ENCODE assay signal across 8 mouse cellular contexts in the genomic region with DNA sequence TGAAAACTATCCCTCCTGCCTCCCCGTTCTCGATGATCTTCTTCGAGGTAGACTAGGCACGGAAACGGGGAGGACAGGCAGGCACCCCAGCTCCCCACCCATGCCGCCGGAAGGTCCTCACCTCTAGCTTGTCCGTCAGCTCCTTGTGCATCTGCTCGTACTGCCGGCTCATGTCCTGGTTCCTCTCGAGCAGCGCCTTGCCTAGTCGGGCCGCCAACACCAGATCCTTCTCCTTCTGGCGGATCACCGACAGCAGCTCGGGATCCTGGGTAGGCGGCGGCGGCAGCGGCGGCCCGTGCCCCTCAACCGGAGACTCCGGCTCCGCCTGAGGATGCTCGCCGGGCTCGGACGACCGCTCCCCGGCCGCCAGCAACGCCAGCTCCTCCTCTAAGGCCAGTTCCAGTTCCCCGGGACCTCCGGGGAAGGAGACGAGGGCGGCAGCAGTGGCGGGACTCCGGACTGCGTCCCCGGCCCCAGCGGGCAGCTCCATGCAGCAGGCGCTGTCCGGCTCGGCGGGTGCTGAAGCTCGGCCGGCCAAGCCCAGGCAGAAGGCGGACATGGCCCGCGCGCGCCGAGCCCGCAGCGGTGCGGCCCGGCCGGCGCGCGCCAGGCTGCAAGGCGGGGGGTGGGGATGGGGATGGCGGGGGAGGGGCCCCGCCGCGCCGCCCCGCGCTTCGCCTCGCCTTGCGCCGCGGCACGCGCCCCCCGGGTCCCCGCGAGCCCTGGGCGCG. TPM values are rescaled to one million over a fixed set of nuclear protein-coding genes. Genes with fewer than 3 reads are reported as not detected.
DNase-seq lines count a peak whose midpoint lies in the region; ATAC-seq and TF ChIP-seq lines count a peak whose summit lies in the region.

A gene (minus strand): TSS at position 621 of the 731 bp plus-strand sequence.

- no peak for TF ChIP-seq CTCF in CH12.LX (conservative IDR thresholded peaks at IDR 0.05 in 1 of 2, IDR thresholded peaks at IDR 0.05 in 1 of 2; ENCODE audit: low read depth in 2 of 2, low read length in 2 of 2)

- TF ChIP-seq POLR2A in CH12.LX (IDR thresholded peaks at IDR 0.05; ENCODE audit: low read depth, low read length) = no peak

- TF ChIP-seq EP300 in CH12.LX (IDR thresholded peaks at IDR 0.05; ENCODE audit: low read length) = no peak

- H3K4me1 ChIP-seq in CH12.LX (ENCODE audit: control insufficient read depth in 1 of 2, insufficient read depth in 2 of 2) = peaks cover 5 to 6% of the 10 kb centered on the region in 2 experiments; a peak in 3 of 4 replicates
- peaks cover 20% of the 10 kb centered on the region for H3K4me1 ChIP-seq in forebrain, embryonic 12.5 days
- H3K4me1 ChIP-seq in heart, embryonic 15.5 days (replicated peaks) = peaks cover 23% of the 10 kb centered on the region
- peaks cover 13% of the 10 kb centered on the region for H3K4me1 ChIP-seq in liver, embryonic 16.5 days (ENCODE audit: control insufficient read depth, low read depth, low read length)
- H3K4me1 ChIP-seq in neural tube, embryonic 13.5 days (replicated peaks) = peaks cover 24% of the 10 kb centered on the region

- DNase-seq in CH12.LX (ENCODE audit: extremely low read depth) = peak; percentile 14
- DNase-seq in c-Kit-positive CD71-negative TER-119-negative erythroid progenitor cells, embryonic 14.5 days (ENCODE audit: low read depth) = peak; percentile 56
- DNase-seq in kidney, postnatal 14 days = peak; percentile 93
- peak; percentile 95 for DNase-seq in testis, postnatal 10 days (ENCODE audit: low spot score)

- WGBS in forebrain, embryonic 12.5 days = under 1% methylated on average over 59 of the region's 83 CpGs
- WGBS in heart, embryonic 15.5 days = 1% methylated on average over 64 of the region's 83 CpGs
- WGBS in liver, embryonic 16.5 days (ENCODE audit: insufficient replicate concordance) = under 1% methylated on average over 83 of the region's 83 CpGs
- WGBS in neural tube, embryonic 13.5 days = under 1% methylated on average over 56 of the region's 83 CpGs

- peak; percentile 44 for ATAC-seq in forebrain, embryonic 12.5 days (ENCODE audit: low FRiP score)
- ATAC-seq in heart, embryonic 15.5 days (replicated peaks; ENCODE audit: insufficient number of reproducible peaks, insufficient read depth, low FRiP score, low read depth) = peak; percentile 76
- ATAC-seq in liver, embryonic 16.5 days (ENCODE audit: low read depth) = peak; percentile 57
- peak; percentile 25 for ATAC-seq in neural tube, embryonic 13.5 days (ENCODE audit: low read depth)

- no peaks in the 10 kb centered on the region for H3K36me3 ChIP-seq in CH12.LX (replicated peaks in 1 of 2; ENCODE audit: control insufficient read depth in 1 of 2, insufficient read depth in 1 of 2, low read length in 1 of 2)
- H3K36me3 ChIP-seq in forebrain, embryonic 12.5 days (replicated peaks) = no peaks in the 10 kb centered on the region
- H3K36me3 ChIP-seq in heart, embryonic 15.5 days = no peaks in the 10 kb centered on the region
- no peaks in the 10 kb centered on the region for H3K36me3 ChIP-seq in liver, embryonic 16.5 days (ENCODE audit: control insufficient read depth, insufficient read depth)
- no peaks in the 10 kb centered on the region for H3K36me3 ChIP-seq in neural tube, embryonic 13.5 days

- dilution Hi-C loops in CH12.LX (cut with MboI; ENCODE audit: extremely low pct_ligation_motif_present, extremely low pct_unique_long_range_greater_than_20kb, low sequenced_read_pairs) = no loop called here

- H3K27ac ChIP-seq in CH12.LX (ENCODE audit: insufficient read depth, low read depth) = no peak within 1 kb of the TSS
- peak within 1 kb of the TSS; percentile 92 for H3K27ac ChIP-seq in forebrain, embryonic 12.5 days
- H3K27ac ChIP-seq in heart, embryonic 15.5 days = no peak within 1 kb of the TSS
- no peak within 1 kb of the TSS for H3K27ac ChIP-seq in liver, embryonic 16.5 days (ENCODE audit: low read length)
- peak within 1 kb of the TSS; percentile 98 for H3K27ac ChIP-seq in neural tube, embryonic 13.5 days (replicated peaks)

- H3K27me3 ChIP-seq in CH12.LX (replicated peaks) = peaks cover 19% of the 10 kb centered on the region
- H3K27me3 ChIP-seq in forebrain, embryonic 12.5 days = peaks cover 19% of the 10 kb centered on the region
- peaks cover 38% of the 10 kb centered on the region for H3K27me3 ChIP-seq in heart, embryonic 15.5 days
- peaks cover 49% of the 10 kb centered on the region for H3K27me3 ChIP-seq in liver, embryonic 16.5 days (ENCODE audit: control insufficient read depth, insufficient read depth, low read depth, low read length)
- peaks cover 22% of the 10 kb centered on the region for H3K27me3 ChIP-seq in neural tube, embryonic 13.5 days

- in situ Hi-C loops in CH12.LX (cut with MboI; ENCODE audit: low pct_ligation_motif_present, low pct_unique_long_range_greater_than_20kb, low sequenced_read_pairs) = no loop called here

- H3K4me2 ChIP-seq in CH12.LX (ENCODE audit: insufficient read depth, low read depth, poor library complexity, severe bottlenecking) = peak within 1 kb of the TSS; percentile 76
- H3K4me2 ChIP-seq in forebrain, embryonic 12.5 days = peak within 1 kb of the TSS; percentile 97
- H3K4me2 ChIP-seq in heart, embryonic 15.5 days = peak within 1 kb of the TSS; percentile 100
- H3K4me2 ChIP-seq in liver, embryonic 16.5 days (ENCODE audit: low read depth, low read length) = peak within 1 kb of the TSS; percentile 85
- H3K4me2 ChIP-seq in neural tube, embryonic 13.5 days = peak within 1 kb of the TSS; percentile 71

- H3K79me2 ChIP-seq in CH12.LX (replicated peaks; ENCODE audit: control insufficient read depth, extremely low read depth, insufficient read depth, poor library complexity, severe bottlenecking) = no peaks in the 10 kb centered on the region

- peak within 1 kb of the TSS in 2 of 3 experiments; percentile 54 to 74 for H3K4me3 ChIP-seq in CH12.LX (replicated peaks in 1 of 3; ENCODE audit: low read depth in 2 of 3, low read length in 2 of 3, poor library complexity in 1 of 3)
- H3K4me3 ChIP-seq in forebrain, embryonic 12.5 days (replicated peaks) = peak within 1 kb of the TSS; percentile 77
- peak within 1 kb of the TSS; percentile 63 for H3K4me3 ChIP-seq in heart, embryonic 15.5 days
- H3K4me3 ChIP-seq in liver, embryonic 16.5 days (ENCODE audit: low read depth, low read length) = peak within 1 kb of the TSS; percentile 62
- H3K4me3 ChIP-seq in neural tube, embryonic 13.5 days = peak within 1 kb of the TSS; percentile 78

- peak within 1 kb of the TSS; percentile 20; the same call in 1 of the 2 replicates for H3K9ac ChIP-seq in CH12.LX (ENCODE audit: insufficient read depth, low read depth)
- H3K9ac ChIP-seq in forebrain, embryonic 12.5 days = peak within 1 kb of the TSS; percentile 72
- H3K9ac ChIP-seq in heart, embryonic 15.5 days = peak within 1 kb of the TSS; percentile 40
- H3K9ac ChIP-seq in liver, embryonic 16.5 days (ENCODE audit: low read depth, low read length) = no peak within 1 kb of the TSS
- peak within 1 kb of the TSS; percentile 90 for H3K9ac ChIP-seq in neural tube, embryonic 13.5 days

- H3K9me3 ChIP-seq in CH12.LX (replicated peaks; ENCODE audit: low read length) = peaks cover 3% of the 10 kb centered on the region
- H3K9me3 ChIP-seq in forebrain, embryonic 12.5 days = no peaks in the 10 kb centered on the region
- H3K9me3 ChIP-seq in heart, embryonic 15.5 days (replicated peaks) = no peaks in the 10 kb centered on the region
- H3K9me3 ChIP-seq in liver, embryonic 16.5 days (replicated peaks; ENCODE audit: control insufficient read depth, low read length) = 0 out of 2 replicates have a peak, but pooled peaks cover 2% of the 10 kb centered on the region
- H3K9me3 ChIP-seq in neural tube, embryonic 13.5 days = no peaks in the 10 kb centered on the region

- no peak for TF ChIP-seq RAD21 in CH12.LX (IDR thresholded peaks at IDR 0.05; ENCODE audit: low read depth, low read length)

TF ChIP-seq in CH12.LX, 34 proteins besides CTCF, POLR2A, EP300 and RAD21:
- TF ChIP-seq NELFE (IDR thresholded peaks at IDR 0.05; ENCODE audit: low read depth, low read length) (no peak), NRF1 (IDR thresholded peaks at IDR 0.05; ENCODE audit: low read depth, low read length) (no peak), USF1 (IDR thresholded peaks at IDR 0.05; ENCODE audit: low read depth, low read length) (no peak), MXI1 (IDR thresholded peaks at IDR 0.05; ENCODE audit: low read depth, low read length) (peak; percentile 95), CHD1 (IDR thresholded peaks at IDR 0.05; ENCODE audit: low read depth, low read length) (no peak), SIN3A (IDR thresholded peaks at IDR 0.05; ENCODE audit: low read length) (peak; percentile 91), USF2 (conservative IDR thresholded peaks at IDR 0.05; ENCODE audit: low read depth, low read length) (no peak), HCFC1 (IDR thresholded peaks at IDR 0.05; ENCODE audit: low read depth, low read length) (no peak), MYC (IDR thresholded peaks at IDR 0.05; ENCODE audit: low read depth, low read length) (no peak), CHD2 (IDR thresholded peaks at IDR 0.05; ENCODE audit: low read length) (no peak), GABPA (IDR thresholded peaks at IDR 0.05; ENCODE audit: insufficient replicate concordance, low read depth, low read length) (no peak), MAFK (IDR thresholded peaks at IDR 0.05; ENCODE audit: insufficient replicate concordance, low read length) (no peak), TBP (conservative IDR thresholded peaks at IDR 0.05; ENCODE audit: low read depth, low read length) (no peak), ZNF384 (IDR thresholded peaks at IDR 0.05; ENCODE audit: low read depth, low read length) (no peak), UBTF (IDR thresholded peaks at IDR 0.05; ENCODE audit: low read depth, low read length) (peak; percentile 82), MAX (IDR thresholded peaks at IDR 0.05; ENCODE audit: low read length) (no peak), POLR2AphosphoS2 (IDR thresholded peaks at IDR 0.05; ENCODE audit: low read depth, low read length) (no peak)
TF ChIP-seq in CH12.LX: peak in this region for 3.

RNA-seq across cellular contexts. Expression of the gene that starts here (rescaled TPM):
- total RNA-seq in CH12.LX (2012; rRNA removed) (1.7 and 1.9 TPM in 2 replicates), CH12.LX (2014; rRNA removed) (2.6 and 3.5 TPM in 2 replicates)
- polyA plus RNA-seq in CH12.LX (2012; ENCODE audit: insufficient read length, low read depth) = 2.3 and 5.1 TPM in 2 replicates
- polyA plus RNA-seq in forebrain, embryonic 12.5 days (2016; fragmentation: Nextera tagmentation; extraction: Ambion mirVana) = 16.7 and 16.9 TPM in 2 replicates
- 6.6 and 10.1 TPM in 2 replicates for polyA plus RNA-seq in heart, embryonic 15.5 days (2015; fragmentation: Nextera tagmentation; extraction: Ambion mirVana)
- 1.3 and 1.6 TPM in 2 replicates for polyA plus RNA-seq in liver, embryonic 16.5 days (2015; fragmentation: Nextera tagmentation; extraction: Ambion mirVana)
- 23.0 and 24.2 TPM in 2 replicates for polyA plus RNA-seq in neural tube, embryonic 13.5 days (2015; fragmentation: Nextera tagmentation; extraction: Ambion mirVana)

Comparison
In these comparisons a context has a peak if more than half of its experiments do, and no peak if none do; other contexts are left out.
1. DNase-seq: peak in every context shown above with its lines; median percentile 95 in testis, postnatal 10 days; 93 in kidney, postnatal 14 days; 56 in c-Kit-positive CD71-negative TER-119-negative erythroid progenitor cells, embryonic 14.5 days; 14 in CH12.LX.
2. H3K27ac ChIP-seq: peak in forebrain, embryonic 12.5 days (single experiment) and neural tube, embryonic 13.5 days (single experiment); none in CH12.LX (single experiment), heart, embryonic 15.5 days (single experiment) and liver, embryonic 16.5 days (single experiment).
3. ATAC-seq: peak in every context shown above with its lines; median percentile 76 in heart, embryonic 15.5 days; 57 in liver, embryonic 16.5 days; 44 in forebrain, embryonic 12.5 days; 25 in neural tube, embryonic 13.5 days.
4. Peak in every context shown above with its lines, with median percentiles within 50 percentile points of each other: H3K4me2 ChIP-seq and H3K4me3 ChIP-seq.